Mouse (Mus musculus): Measurements from ENCODE around the gene Pus7l.

DNA sequence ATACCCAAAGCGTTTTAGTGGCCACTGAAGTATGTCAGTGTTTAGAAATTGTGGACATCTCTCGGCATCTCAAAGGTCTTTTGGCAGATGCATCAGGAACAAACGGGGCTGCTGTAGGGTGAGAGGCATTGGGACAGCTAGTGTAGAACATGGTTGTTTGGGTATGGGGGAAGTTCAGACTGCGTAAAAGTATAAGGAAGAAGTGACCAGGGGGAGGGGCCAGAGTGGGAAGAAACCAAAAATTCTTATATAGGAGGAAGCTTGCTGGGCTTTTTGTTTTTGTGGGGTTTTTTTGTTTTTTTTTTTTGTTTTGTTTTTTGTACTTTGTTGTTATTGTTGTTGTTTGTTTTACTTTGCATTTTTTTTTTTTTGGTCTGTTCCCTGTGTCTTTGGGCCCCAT is 1.5 kb upstream of the Pus7l start:
- TF ChIP-seq CTCF (conservative IDR thresholded peaks at IDR 0.05; ENCODE audit: low read length) (no peak), NANOG (IDR thresholded peaks at IDR 0.05; ENCODE audit: borderline replicate concordance, low read length) (no peak), POU5F1 (IDR thresholded peaks at IDR 0.05; ENCODE audit: borderline replicate concordance, low read length) (no peak)

Measured in E14TG2a.4 (cell line).